16 mouse cellular contexts compared by ENCODE assay signal in genomic region chr5:136091927-136092326, GRCm38 (mm10). TPM values are rescaled to one million over a fixed set of nuclear protein-coding genes. Genes with fewer than 3 reads are reported as not detected.
"Had no signal": no experiment of that assay in that cellular context is flagged by ENCODE, and none has a peak within 500 bp of the region (broad histone marks: within the 10 kb centered on the region; RNA-seq: fewer than 3 reads in every experiment).

No protein-coding gene starts in this region.

- H3K9me3 ChIP-seq: limb, embryonic 12.5 days; liver, embryonic 13.5 days; lung, embryonic 15.5 days; midbrain, embryonic 12.5 days had no signal

- DNase-seq: kidney, adult 8-10 months; kidney, postnatal 36 days; layer of hippocampus, adult 9-11 months; layer of hippocampus, postnatal 36 days; liver; liver, embryonic 13.5 days; liver, postnatal 0 days; right cerebral cortex, postnatal 14 days had no signal

- H3K36me3 ChIP-seq: limb, embryonic 12.5 days; liver, embryonic 13.5 days; lung, embryonic 15.5 days; midbrain, embryonic 12.5 days had no signal

- H3K27me3 ChIP-seq: liver, embryonic 13.5 days; lung, embryonic 15.5 days had no signal

- H3K9ac ChIP-seq: limb, embryonic 12.5 days; liver, embryonic 13.5 days; liver, postnatal 0 days; lung, embryonic 15.5 days; midbrain, embryonic 12.5 days had no signal

- H3K4me3 ChIP-seq: limb, embryonic 12.5 days; liver, embryonic 13.5 days; lung, embryonic 15.5 days; midbrain, embryonic 12.5 days had no signal

- H3K4me2 ChIP-seq: limb, embryonic 12.5 days; liver, embryonic 13.5 days; lung, embryonic 15.5 days; midbrain, embryonic 12.5 days had no signal

- H3K27ac ChIP-seq: kidney, postnatal 0 days; limb, embryonic 12.5 days; liver, embryonic 13.5 days; lung, embryonic 15.5 days; midbrain, embryonic 12.5 days had no signal

- ATAC-seq: liver, postnatal 0 days; midbrain, embryonic 16.5 days had no signal

- H3K4me1 ChIP-seq: limb, embryonic 12.5 days; lung, embryonic 15.5 days; midbrain, embryonic 12.5 days had no signal

RNA-seq across cellular contexts. Expression of gene Upk3bl, which starts 37.6 kb away (rescaled TPM):
- total RNA-seq: layer of hippocampus, postnatal 36 days; left cerebral cortex, postnatal 36 days; megakaryocyte-erythroid progenitor cell, adult 5-6 weeks had no signal
- polyA plus RNA-seq: liver, postnatal 0 days; midbrain, embryonic 16.5 days; neural tube, embryonic 14.5 days had no signal
